Mouse (Mus musculus) induced T-regulatory cell, adult 2 months (primary cell): ENCODE measurements around the gene Tfam.

Experiments used
- DNase-seq: peaks from one replicate; pipeline ENCODE4 v3.0.0-alpha.2; 2012; ENCODE audit warnings: low read depth

Tfam gene

DNA sequence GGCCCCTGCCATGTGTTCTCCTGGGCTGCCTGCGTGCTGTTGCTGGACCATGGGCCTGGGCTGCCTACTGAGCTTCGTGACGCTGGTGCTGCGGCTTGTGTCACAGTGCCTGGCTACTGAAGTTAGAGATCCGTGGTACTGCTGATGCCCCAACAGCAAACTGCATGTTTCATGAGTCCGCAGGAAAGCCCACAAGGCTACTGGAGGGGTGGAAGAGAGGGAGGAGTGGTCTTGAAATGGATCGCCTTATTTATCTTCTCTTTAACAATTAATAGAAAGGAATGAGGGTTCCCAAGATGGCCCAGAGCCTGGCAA, at the start of gene Tfam:
TSS of gene Tfam (minus strand) at position 41 of the 315 bp plus-strand sequence.
- no peak for DNase-seq

- peak; percentile 70 for DNase-seq
Observed at GRCm38 (mm10) chr10:71285126-71285580, 47.1 kb upstream of the Tfam start, which contains the start of gene Ube2d1. TSS of gene Ube2d1 (minus strand) at chr10:71285262.

- DNase-seq, result no peak
Observed at GRCm38 (mm10) chr10:71284511-71285125, 46.5 kb upstream of the Tfam start.

GRCm38 (mm10) chr10:71284131-71284510, 46.0 kb upstream of the Tfam start:
- peak; percentile 27 for DNase-seq

DNA sequence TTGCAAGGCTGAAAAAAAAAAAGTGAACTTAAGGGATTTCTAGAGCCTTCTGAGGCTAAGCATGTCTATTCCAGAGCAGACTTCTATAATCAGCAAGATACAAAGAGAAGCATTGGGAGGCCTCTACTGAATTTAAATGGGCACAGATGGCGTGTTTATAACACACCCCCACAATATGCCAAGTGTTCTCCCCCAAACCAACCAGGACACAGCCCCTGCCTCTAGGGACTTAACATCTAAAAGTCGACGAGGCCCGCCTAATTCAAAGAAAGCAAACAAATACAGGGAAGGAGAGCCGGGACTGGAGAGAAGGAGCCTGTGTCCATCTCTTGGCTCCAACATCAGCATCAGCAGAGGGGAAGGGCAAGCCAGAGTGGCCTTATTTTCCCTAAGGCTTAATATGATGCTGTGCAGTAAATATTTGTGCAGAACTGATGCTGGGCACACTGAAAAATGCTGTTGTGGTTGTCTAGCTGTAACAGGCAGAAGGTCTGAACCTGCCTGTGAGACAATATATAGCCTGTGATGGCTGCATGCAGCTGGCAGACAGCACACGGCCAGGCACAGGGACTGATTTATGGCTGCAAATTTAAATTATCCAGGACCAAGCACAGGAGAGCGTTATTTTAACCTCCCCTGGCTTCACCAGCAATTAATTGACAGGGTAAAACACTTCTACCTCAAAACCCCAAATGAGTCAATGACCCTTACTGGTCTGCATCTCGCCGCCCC, 35.1 kb upstream of the Tfam start:
- DNase-seq, result no peak

DNA sequence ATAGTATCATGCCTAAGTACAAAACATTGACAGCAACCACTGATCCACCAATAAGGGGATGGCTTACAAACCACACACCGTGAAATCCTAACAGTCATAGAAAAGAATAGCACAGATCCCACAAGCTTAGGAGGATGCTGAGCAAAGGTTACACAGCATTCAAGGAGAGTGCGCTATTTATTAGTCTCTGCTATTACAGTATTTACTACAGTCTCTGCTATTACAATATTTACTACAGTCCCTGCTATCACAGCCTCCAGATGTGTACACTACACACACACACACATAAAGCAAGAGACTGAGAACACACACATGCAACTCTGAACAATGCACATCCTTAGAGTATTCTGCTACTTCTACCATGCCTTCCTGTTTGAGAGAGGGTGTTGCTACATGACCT, 29.9 kb upstream of the Tfam start:
- no peak for DNase-seq

GRCm38 (mm10) chr10:71267511-71267910, 29.4 kb upstream of the Tfam start:
- DNase-seq, result no peak

DNA sequence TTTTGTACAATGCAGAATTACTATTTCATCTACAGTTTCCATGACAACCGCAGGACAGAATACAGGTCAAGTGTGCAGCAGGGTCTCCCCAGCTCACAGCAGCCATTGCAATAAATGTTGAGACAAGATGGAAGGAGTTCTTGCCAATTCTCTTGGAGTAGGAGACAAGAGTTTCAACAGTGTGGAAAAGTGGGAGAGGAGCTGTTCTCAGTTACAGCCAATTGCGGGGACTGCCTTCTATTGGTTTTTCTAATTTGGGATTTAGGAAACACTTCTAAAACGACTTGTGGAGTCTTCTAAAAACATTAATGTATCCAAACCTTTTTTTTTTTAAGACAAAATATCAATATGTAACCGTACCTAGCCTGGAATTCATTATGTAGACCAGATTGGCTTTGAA, 27.0 kb upstream of the Tfam start:
- no peak for DNase-seq

DNA sequence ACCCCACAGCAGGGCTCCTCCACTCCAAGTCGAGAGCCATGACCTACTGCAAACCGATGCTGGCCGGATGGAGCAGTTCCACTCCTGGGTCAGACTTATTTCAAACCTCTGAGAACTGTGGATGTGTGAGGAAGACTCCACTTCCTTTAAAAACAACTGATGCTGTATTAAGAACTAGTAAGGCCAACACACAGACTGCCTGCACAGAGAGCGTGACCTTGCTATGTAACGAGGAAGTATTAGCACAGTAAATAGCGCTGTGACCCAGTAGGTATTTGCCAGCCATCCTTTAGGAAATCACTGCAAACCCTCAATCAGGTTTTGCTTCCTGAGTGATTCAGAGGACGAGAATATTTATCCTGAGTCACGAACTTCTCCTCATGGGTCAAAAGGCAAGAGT, 23.6 kb upstream of the Tfam start:
- no peak for DNase-seq

DNA sequence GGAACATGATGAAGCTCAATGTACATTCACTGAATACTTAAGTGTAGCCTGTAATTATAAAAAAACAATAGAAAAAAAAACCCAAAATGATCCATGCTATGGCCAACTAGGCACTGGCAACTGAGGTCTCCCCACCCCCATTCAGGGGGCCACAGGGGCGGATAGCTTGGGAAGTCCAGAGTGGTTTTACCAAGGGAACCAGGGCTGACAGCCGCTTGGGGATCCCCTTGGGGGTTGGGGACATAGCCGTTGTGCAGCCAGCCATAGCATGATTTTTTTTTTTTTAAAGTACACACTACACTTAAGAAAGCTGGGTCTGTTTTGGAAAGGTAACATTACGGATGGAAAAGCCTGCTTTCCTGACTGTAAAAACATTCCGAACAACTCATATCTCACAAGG, 20.9 kb upstream of the Tfam start:
- no peak for DNase-seq

- DNase-seq, result no peak
Observed at GRCm38 (mm10) chr10:71258516-71258915, 20.4 kb upstream of the Tfam start.

DNA sequence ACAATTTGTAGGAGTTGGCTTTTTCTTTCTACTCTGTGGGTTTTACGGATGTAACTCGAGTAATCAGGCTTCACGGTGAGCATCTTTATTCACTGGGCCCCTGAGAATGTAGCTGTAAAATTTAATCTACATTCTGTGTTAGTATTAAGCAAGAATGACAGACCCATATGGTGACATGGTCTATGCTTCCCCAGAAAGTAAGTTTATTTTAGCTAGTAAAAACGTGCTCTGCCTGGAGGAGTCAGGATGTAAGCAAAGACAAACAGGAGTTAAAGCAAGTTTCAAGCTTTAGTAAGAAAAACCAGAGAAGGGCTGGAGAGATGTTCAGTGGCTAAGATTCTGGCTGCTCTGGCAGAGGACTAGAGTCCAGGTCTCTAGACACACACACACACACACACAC, 15.1 kb upstream of the Tfam start:
- no peak for DNase-seq

DNA sequence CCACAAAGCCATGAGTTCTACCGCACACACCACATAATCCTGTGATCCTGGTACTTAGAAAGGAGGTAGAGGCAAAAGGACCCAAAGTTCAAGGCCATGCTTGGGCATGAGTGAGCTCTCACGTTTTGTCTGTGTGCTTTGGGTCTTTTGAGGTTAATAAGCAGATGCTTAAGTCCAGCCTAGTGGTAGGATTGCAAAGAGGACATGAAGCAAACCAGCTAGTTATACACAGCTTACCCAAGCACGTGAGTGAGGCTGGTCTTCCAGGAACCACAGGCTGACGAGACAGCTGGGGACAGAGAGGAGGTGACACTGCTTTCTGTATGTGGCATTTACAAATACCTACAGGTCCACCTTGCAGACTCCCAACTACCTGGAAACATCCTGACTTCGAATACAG, 14.3 kb upstream of the Tfam start:
- DNase-seq, result no peak

GRCm38 (mm10) chr10:71251846-71252245, 13.8 kb upstream of the Tfam start:
- no peak for DNase-seq

DNA sequence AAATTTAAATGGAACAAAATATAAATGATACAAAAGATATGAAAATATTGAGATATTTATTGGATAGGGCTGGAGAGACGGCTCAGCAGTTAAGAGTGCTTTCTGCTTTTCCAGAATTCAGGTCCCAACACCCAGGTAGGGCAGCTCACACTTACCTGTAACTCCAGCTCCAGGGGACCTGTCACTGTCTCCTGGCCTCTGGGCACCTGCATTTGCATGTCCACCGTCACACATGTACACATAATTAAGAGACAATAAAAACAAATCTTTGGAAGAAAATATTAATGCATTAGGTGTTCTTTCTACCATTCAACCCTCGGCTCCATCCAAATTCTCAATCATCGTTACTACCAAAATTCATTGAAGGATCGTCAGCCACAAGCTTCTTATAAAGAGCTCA, 13.2 kb upstream of the Tfam start:
- DNase-seq, result no peak

- DNase-seq, result no peak
Observed at GRCm38 (mm10) chr10:71250472-71250871, 12.4 kb upstream of the Tfam start.

DNA sequence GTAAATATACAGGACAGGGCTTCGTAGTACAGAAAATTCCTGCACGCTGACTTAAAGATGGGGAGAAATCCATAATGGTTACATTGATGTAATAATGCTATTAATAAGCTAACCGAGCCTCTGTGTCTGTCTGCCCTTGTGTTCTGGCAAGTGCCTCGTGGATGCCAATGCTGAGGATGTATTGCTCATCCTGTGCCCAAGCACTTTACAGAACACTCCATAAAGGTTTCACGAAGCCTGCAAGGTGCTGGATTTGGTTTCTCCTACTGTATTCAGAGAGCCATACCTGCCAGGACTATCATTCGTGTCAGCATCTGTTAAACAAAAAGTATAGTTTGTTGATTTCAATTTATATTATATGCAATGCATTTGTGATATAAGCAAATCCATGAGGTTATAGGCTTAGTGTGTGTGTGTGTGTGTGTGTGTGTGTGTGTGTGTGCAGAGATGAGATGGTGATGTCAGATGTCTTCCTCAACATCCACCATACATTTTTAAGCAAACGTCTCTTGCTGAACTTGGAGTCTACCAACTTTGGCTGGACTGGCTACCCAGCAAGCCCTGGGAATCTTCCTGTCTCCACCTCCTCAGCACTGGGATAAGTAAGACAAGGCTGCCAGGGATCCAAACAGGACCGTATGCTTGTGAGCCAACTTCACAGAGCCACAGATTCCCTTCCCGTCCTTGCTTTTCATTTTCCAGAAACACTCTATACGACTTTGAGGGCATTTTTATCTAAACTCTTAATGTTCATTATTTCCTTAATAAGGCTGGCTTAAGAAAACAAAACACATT, 11.2 kb upstream of the Tfam start:
- no peak for DNase-seq

DNA sequence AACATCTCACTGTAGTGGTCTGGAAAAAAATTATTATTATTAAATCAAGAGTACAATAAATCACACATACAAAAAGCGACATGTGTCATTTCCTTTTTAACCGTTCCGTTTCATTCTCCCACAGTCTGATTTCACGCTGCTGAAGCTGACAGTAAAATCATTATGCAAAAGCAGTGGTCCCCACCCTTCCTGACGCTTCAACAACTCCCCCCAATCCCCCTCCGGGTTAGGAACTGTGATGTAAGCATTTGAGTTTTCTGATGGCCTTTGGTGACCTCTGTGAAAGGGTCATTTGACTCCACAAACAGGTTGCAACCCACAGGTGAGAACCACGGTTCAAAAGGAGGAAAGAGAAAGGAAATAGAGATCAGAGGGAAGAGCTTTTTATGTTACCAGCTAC, 8.9 kb upstream of the Tfam start:
- DNase-seq, result peak; percentile 42

DNA sequence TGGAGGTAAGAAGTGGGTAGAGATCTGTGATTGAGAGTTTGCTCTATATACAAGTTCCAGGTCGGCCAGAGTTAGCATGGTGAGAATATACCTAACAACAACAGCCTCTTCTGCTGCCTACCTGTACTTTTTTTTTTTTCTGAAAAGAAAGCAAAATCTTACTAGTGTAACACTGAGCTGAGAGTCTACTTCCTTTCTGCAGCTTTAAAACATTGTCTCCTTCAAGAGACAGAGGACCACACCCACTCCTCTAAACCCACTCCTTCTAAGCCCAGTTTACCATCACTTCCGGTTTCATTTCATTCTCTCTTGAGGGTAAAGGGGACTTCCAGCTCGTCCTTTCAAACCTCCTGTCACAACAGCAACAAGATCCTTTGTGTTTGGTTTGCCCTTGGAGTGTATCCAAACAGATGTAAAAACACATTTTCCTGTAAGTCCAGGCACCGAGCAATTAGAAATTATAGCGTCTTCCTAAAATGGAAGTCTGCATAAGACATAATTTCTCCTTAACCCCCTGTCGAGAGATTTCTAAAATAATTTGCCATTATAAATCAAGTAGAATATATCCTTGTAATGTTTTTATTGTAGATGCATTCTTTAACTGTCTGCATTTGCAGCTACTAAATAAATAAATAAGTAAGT, 1.5 kb upstream of the Tfam start:
- peak; percentile 93 for DNase-seq

GRCm38 (mm10) chr10:71237516-71238239, 402 bp downstream of the Tfam start:
- peak; percentile 97 for DNase-seq

DNA sequence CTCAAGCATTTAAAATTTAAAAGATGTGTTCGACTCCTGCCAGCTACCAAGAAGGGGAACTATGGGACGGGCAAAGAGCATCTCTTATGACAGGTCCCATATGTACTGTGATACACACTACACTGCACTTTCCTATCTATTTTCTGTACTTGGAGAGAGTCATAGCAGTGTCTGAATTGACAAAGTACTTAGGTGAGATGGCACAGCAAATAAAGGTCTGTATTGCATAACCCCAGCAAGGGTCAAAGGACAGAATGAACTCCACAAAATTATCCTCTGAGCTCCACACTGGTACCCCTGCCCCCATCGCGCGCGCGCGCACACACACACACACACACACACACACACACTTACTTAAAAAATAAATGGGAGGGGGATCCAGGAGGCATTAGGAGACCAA, 4.0 kb downstream of the Tfam start:
- no peak for DNase-seq

DNA sequence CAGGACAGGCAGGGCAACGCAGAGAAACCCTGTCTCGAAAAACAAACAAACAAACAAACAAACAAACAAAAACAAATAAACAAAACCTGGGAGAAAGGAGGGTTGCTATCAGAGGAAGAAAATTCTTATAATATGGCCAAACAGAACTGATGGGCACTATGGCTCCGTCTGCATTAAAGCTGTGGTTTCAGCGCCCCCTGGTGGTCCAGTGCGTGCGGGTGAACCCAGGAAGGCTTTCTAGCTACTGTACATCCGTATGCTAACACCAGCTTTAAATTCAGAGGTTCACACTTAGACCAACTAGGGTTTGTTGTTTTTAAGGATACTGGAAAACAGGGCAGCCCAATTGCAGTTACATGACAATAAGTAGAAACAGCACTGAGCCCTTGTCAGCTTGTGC, 12.2 kb downstream of the Tfam start:
- peak; percentile 79 for DNase-seq
